Mouse (Mus musculus): ENCODE results near the gene Tlr4. TPM values are rescaled to one million over a fixed set of nuclear protein-coding genes. Genes with fewer than 3 reads are reported as not detected.

The Tlr4 gene
- total and polyA plus RNA-seq, 3 experiments: 8.6 to 22.1 (median 19.0) TPM

- no peaks in the 10 kb centered on the region for H3K36me3 ChIP-seq (replicated peaks in 1 of 2; ENCODE audit: control insufficient read depth in 1 of 2, insufficient read depth in 1 of 2, low read length in 1 of 2)
- H3K27ac ChIP-seq (ENCODE audit: insufficient read depth, low read depth): no peak overlapping the region
- H3K9ac ChIP-seq (ENCODE audit: insufficient read depth, low read depth): no peak overlapping the region
- in situ Hi-C loops (cut with MboI; ENCODE audit: low pct_ligation_motif_present, low pct_unique_long_range_greater_than_20kb, low sequenced_read_pairs) (no loop called here), dilution Hi-C loops (cut with MboI; ENCODE audit: extremely low pct_ligation_motif_present, extremely low pct_unique_long_range_greater_than_20kb, low sequenced_read_pairs) (no loop called here)
- no peak for DNase-seq (ENCODE audit: extremely low read depth)
- H3K79me2 ChIP-seq (replicated peaks; ENCODE audit: control insufficient read depth, extremely low read depth, insufficient read depth, poor library complexity, severe bottlenecking): no peaks in the 10 kb centered on the region
- no peaks in the 10 kb centered on the region for H3K9me3 ChIP-seq (replicated peaks; ENCODE audit: low read length)
- TF ChIP-seq USF1 (IDR thresholded peaks at IDR 0.05; ENCODE audit: low read depth, low read length) (no peak), KAT2A (IDR thresholded peaks at IDR 0.05; ENCODE audit: insufficient replicate concordance, low read length) (no peak), TCF12 (IDR thresholded peaks at IDR 0.05; ENCODE audit: low read depth, low read length) (no peak), SMC3 (IDR thresholded peaks at IDR 0.05; ENCODE audit: low read depth, low read length) (no peak), MEF2A (IDR thresholded peaks at IDR 0.05; ENCODE audit: borderline replicate concordance, low read depth, low read length) (no peak), CHD2 (IDR thresholded peaks at IDR 0.05; ENCODE audit: low read length) (no peak), MAFK (IDR thresholded peaks at IDR 0.05; ENCODE audit: insufficient replicate concordance, low read length) (no peak), NRF1 (IDR thresholded peaks at IDR 0.05; ENCODE audit: low read depth, low read length) (no peak), MYC (IDR thresholded peaks at IDR 0.05; ENCODE audit: low read depth, low read length) (no peak), POLR2A (IDR thresholded peaks at IDR 0.05; ENCODE audit: low read depth, low read length) (no peak), SIN3A (IDR thresholded peaks at IDR 0.05; ENCODE audit: low read length) (no peak), EP300 (IDR thresholded peaks at IDR 0.05; ENCODE audit: low read length) (no peak), BHLHE40 (IDR thresholded peaks at IDR 0.05; ENCODE audit: low read depth, low read length) (no peak), JUN (IDR thresholded peaks at IDR 0.05; ENCODE audit: insufficient read depth, low read depth, low read length) (no peak)
- H3K4me2 ChIP-seq (ENCODE audit: insufficient read depth, low read depth, poor library complexity, severe bottlenecking): no peak overlapping the region
- no peaks in the 10 kb centered on the region for H3K4me1 ChIP-seq (ENCODE audit: control insufficient read depth in 1 of 2, insufficient read depth in 2 of 2)
- no peak overlapping the region for H3K4me3 ChIP-seq (replicated peaks in 1 of 3; ENCODE audit: low read depth in 2 of 3, low read length in 2 of 3, poor library complexity in 1 of 3)
- H3K27me3 ChIP-seq (replicated peaks): no peaks in the 10 kb centered on the region
Observed at GRCm38 (mm10) chr4:66883264-66883663, 55.9 kb downstream of the Tlr4 start.

- Histone ChIP-seq H3K4me1 (ENCODE audit: control insufficient read depth in 1 of 2, insufficient read depth in 2 of 2) (0 out of 4 replicates have a peak, but pooled peaks cover 0 to 2% of the 10 kb centered on the region in 2 experiments), H3K4me3 (replicated peaks in 1 of 3; ENCODE audit: low read depth in 2 of 3, low read length in 2 of 3, poor library complexity in 1 of 3) (no peak overlapping the region), H3K4me2 (ENCODE audit: insufficient read depth, low read depth, poor library complexity, severe bottlenecking) (peak overlapping the region; percentile 58; the same call in 1 of the 2 replicates), H3K79me2 (replicated peaks; ENCODE audit: control insufficient read depth, extremely low read depth, insufficient read depth, poor library complexity, severe bottlenecking) (no peaks in the 10 kb centered on the region; the same call in 1 of the 2 replicates), H3K27me3 (replicated peaks) (no peaks in the 10 kb centered on the region), H3K27ac (ENCODE audit: insufficient read depth, low read depth) (no peak overlapping the region), H3K36me3 (replicated peaks in 1 of 2; ENCODE audit: control insufficient read depth in 1 of 2, insufficient read depth in 1 of 2, low read length in 1 of 2) (no peaks in the 10 kb centered on the region), H3K9me3 (replicated peaks; ENCODE audit: low read length) (no peaks in the 10 kb centered on the region), H3K9ac (ENCODE audit: insufficient read depth, low read depth) (no peak overlapping the region)
- dilution Hi-C loops (cut with MboI; ENCODE audit: extremely low pct_ligation_motif_present, extremely low pct_unique_long_range_greater_than_20kb, low sequenced_read_pairs) (no loop called here), in situ Hi-C loops (cut with MboI; ENCODE audit: low pct_ligation_motif_present, low pct_unique_long_range_greater_than_20kb, low sequenced_read_pairs) (no loop called here)
- TF ChIP-seq ZNF384 (IDR thresholded peaks at IDR 0.05; ENCODE audit: low read depth, low read length): peak; percentile 89
- no peak for TF ChIP-seq BHLHE40 (IDR thresholded peaks at IDR 0.05; ENCODE audit: low read depth, low read length)
- DNase-seq (ENCODE audit: extremely low read depth): peak; percentile 16
Observed at GRCm38 (mm10) chr4:66894547-66894946, 67.2 kb downstream of the Tlr4 start.
